8 mouse cellular contexts compared by ENCODE assay signal in the genomic region with DNA sequence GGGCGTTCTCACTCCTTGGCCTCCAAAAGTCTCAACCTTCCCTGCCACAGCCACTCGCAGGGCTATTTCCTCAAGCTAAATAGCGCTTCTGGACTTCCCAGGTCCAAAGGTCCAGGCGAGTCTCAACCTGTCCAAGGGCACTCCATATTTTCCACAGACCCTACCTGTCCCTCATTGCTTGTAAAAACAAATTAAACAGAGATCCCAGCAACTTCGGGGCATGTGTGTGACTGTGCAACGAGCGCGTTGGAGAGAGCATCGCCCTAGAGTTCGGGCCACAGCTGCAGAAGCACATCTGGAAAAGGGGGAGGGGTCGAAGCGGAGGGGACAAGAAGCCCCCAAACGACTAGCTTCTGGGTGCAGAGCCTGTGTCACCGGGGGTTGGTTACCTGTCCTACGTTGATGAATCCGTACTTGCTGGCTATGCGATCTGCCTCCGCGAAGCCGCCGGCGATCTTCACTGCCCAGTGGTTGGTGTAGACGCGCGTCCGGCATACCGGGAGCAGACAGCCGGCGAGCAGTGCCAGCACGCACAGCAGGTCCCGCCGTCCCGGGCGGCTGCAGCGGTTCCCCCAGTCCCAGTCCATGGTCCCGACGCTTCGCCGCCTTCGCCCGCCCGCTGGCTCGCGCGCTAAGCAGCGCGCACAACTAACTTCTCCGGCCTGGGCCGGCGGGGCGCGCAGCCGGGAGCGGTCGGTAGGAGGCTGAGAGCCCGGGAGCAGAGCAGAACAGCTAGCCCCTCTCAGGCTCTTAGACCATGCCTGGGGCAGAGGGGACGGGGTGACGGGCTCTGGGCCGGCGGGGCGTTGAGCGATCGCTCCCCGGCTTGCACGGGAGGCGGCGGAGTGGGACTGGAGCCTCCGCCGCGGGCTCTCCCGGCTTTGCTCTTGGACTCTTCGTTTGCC. TPM values are rescaled to one million over a fixed set of nuclear protein-coding genes. Genes with fewer than 3 reads are reported as not detected.
DNase-seq lines count a peak whose midpoint lies in the region; ATAC-seq lines count a peak whose summit lies in the region.

No protein-coding gene starts in this region.

- peaks cover 15% of the 10 kb centered on the region; the same call in 1 of the 2 replicates for H3K4me1 ChIP-seq in embryonic facial prominence, embryonic 12.5 days
- H3K4me1 ChIP-seq in liver, embryonic 12.5 days = 0 out of 2 replicates have a peak, but pooled peaks cover 3% of the 10 kb centered on the region
- H3K4me1 ChIP-seq in neural tube, embryonic 14.5 days (ENCODE audit: control insufficient read depth, insufficient read depth, low read length) = peaks cover 8% of the 10 kb centered on the region; the same call in 1 of the 2 replicates

- H3K27ac ChIP-seq in embryonic facial prominence, embryonic 12.5 days = peak overlapping the region; percentile 94
- H3K27ac ChIP-seq in liver, embryonic 12.5 days = 0 out of 2 replicates have a peak overlapping the region, but pooled peaks have one; percentile 37
- peak overlapping the region; percentile 64 for H3K27ac ChIP-seq in neural tube, embryonic 14.5 days (ENCODE audit: low read depth, low read length)

- no peaks in the 10 kb centered on the region for H3K36me3 ChIP-seq in embryonic facial prominence, embryonic 12.5 days
- H3K36me3 ChIP-seq in liver, embryonic 12.5 days = no peaks in the 10 kb centered on the region
- no peaks in the 10 kb centered on the region for H3K36me3 ChIP-seq in neural tube, embryonic 14.5 days (ENCODE audit: control insufficient read depth, insufficient read depth, low read length)

- H3K4me2 ChIP-seq in embryonic facial prominence, embryonic 12.5 days (replicated peaks) = peak overlapping the region; percentile 88
- H3K4me2 ChIP-seq in liver, embryonic 12.5 days = peak overlapping the region; percentile 68
- H3K4me2 ChIP-seq in neural tube, embryonic 14.5 days (ENCODE audit: low read depth, low read length) = peak overlapping the region; percentile 84

- H3K9ac ChIP-seq in embryonic facial prominence, embryonic 12.5 days = peak overlapping the region; percentile 87
- H3K9ac ChIP-seq in liver, embryonic 12.5 days = peak overlapping the region; percentile 51
- peak overlapping the region; percentile 67 for H3K9ac ChIP-seq in neural tube, embryonic 14.5 days (replicated peaks; ENCODE audit: low read depth, low read length)

- H3K27me3 ChIP-seq in embryonic facial prominence, embryonic 12.5 days = no peaks in the 10 kb centered on the region
- H3K27me3 ChIP-seq in liver, embryonic 12.5 days (replicated peaks) = peaks cover 39% of the 10 kb centered on the region
- H3K27me3 ChIP-seq in neural tube, embryonic 14.5 days (ENCODE audit: control insufficient read depth, insufficient read depth, low read length) = no peaks in the 10 kb centered on the region

- ATAC-seq in embryonic facial prominence, embryonic 12.5 days (ENCODE audit: insufficient number of reproducible peaks, insufficient read depth, low FRiP score, low TSS enrichment) = peak; percentile 84
- peak; percentile 46 for ATAC-seq in liver, embryonic 12.5 days
- peak; percentile 86 for ATAC-seq in neural tube, embryonic 14.5 days (ENCODE audit: low read depth)

- H3K9me3 ChIP-seq in embryonic facial prominence, embryonic 12.5 days = no peaks in the 10 kb centered on the region
- H3K9me3 ChIP-seq in liver, embryonic 12.5 days (replicated peaks) = no peaks in the 10 kb centered on the region
- no peaks in the 10 kb centered on the region for H3K9me3 ChIP-seq in neural tube, embryonic 14.5 days (ENCODE audit: control insufficient read depth, low read length)

- WGBS in embryonic facial prominence, embryonic 12.5 days = under 1% methylated on average over 69 of the region's 72 CpGs
- WGBS in liver, embryonic 12.5 days (ENCODE audit: insufficient replicate concordance) = under 1% methylated on average over 72 of the region's 72 CpGs
- under 1% methylated on average over 69 of the region's 72 CpGs for WGBS in neural tube, embryonic 14.5 days

- peak; percentile 11 to 20 for DNase-seq in lung, adult 18-20 months
- no peak for DNase-seq in lung, postnatal 25 days (ENCODE audit: low spot score)
- DNase-seq in heart, adult 8-10 months (ENCODE audit: low spot score) = peak; percentile 16
- peak; percentile 70 for DNase-seq in kidney, adult 18-20 months
- no peak for DNase-seq in B cell, adult 2 months

- H3K4me3 ChIP-seq in embryonic facial prominence, embryonic 12.5 days = peak overlapping the region; percentile 69
- peak overlapping the region; percentile 55 for H3K4me3 ChIP-seq in liver, embryonic 12.5 days
- H3K4me3 ChIP-seq in neural tube, embryonic 14.5 days (ENCODE audit: low read depth, low read length) = peak overlapping the region; percentile 69

RNA-seq across cellular contexts. Expression of a gene that starts 0.6 kb away (rescaled TPM):
- 33.0 and 38.4 TPM in 2 replicates for polyA plus RNA-seq in embryonic facial prominence, embryonic 12.5 days (2016; fragmentation: Nextera tagmentation; extraction: Ambion mirVana)
- 1 to 10 TPM; 1.8 to 2.5 (median 2.1) TPM for total RNA-seq in heart, adult 8-10 months (2022)
- polyA plus RNA-seq in liver, embryonic 12.5 days (2016; fragmentation: Nextera tagmentation; extraction: Ambion mirVana) = 2.6 and 2.9 TPM in 2 replicates
- polyA plus RNA-seq in neural tube, embryonic 14.5 days (2014; fragmentation: Nextera tagmentation; extraction: Ambion mirVana) = 11.9 and 12.0 TPM in 2 replicates

Comparison
In these comparisons a context has a peak if more than half of its experiments do, and no peak if none do; other contexts are left out.
1. DNase-seq: peak in lung, adult 18-20 months (2 of 2), heart, adult 8-10 months (single experiment) and kidney, adult 18-20 months (single experiment); none in lung, postnatal 25 days (single experiment) and B cell, adult 2 months (0 of 2).
2. H3K27ac ChIP-seq: peak in every context shown above with its lines; median percentile 94 in embryonic facial prominence, embryonic 12.5 days; 64 in neural tube, embryonic 14.5 days; 37 in liver, embryonic 12.5 days.
3. Peak in every context shown above with its lines, with median percentiles within 50 percentile points of each other: ATAC-seq, H3K4me2 ChIP-seq, H3K4me3 ChIP-seq and H3K9ac ChIP-seq.